Mouse (Mus musculus) liver, embryonic 14.5 days (tissue): ENCODE data around the gene Sez6l. TPM values are rescaled to one million over a fixed set of nuclear protein-coding genes. Genes with fewer than 3 reads are reported as not detected.
A peak's percentile ranks its signal among the peaks of the same experiment; 100 is the strongest.

Experiments used
- ATAC-seq: fragments of 200-750 bp; cut with Nextera tagmentation; 2 replicates; pipeline ENCODE4 v1.8.0; 2017; ENCODE audit warnings: moderate number of reproducible peaks, mild to moderate bottlenecking, moderate library complexity; ENCODE audit not compliant: insufficient read depth
- DNase-seq, 3 experiments: peaks; one replicate each; pipeline ENCODE4 v3.0.0-alpha.2; 2012 to 2013; ENCODE audit warnings: low read depth in 3 of 3, low spot score in 3 of 3
- H3K27ac ChIP-seq: fragments of 300-500 bp; sonication (generic); 2 replicates; pipeline ENCODE4 v1.5.1; 2014; ENCODE audit warnings: moderate library complexity, mild to moderate bottlenecking, control low read depth, inconsistent platforms
- H3K27me3 ChIP-seq: fragments of 300-500 bp; sonication (generic); 2 replicates; pipeline ENCODE4 v1.6.1; 2014; ENCODE audit warnings: mild to moderate bottlenecking, low read length, moderate library complexity; ENCODE audit not compliant: control insufficient read depth, insufficient read depth
- H3K36me3 ChIP-seq: fragments of 300-500 bp; sonication (generic); replicated peaks from 2 replicates; pipeline ENCODE4 v1.6.1; 2014; ENCODE audit warnings: low read depth; ENCODE audit not compliant: control insufficient read depth, insufficient read depth
- H3K4me1 ChIP-seq, 2 experiments: fragments of 200-500 bp in 1 of 2; fragments of 300-500 bp in 1 of 2; sonication (generic) in 1 of 2; replicated peaks; 2 replicates each; pipeline ENCODE4 v1.6.1; 2012 to 2014; ENCODE audit warnings: antibody characterized with exemption in 1 of 2, inconsistent platforms in 1 of 2, low read length in 1 of 2; ENCODE audit not compliant: control insufficient read depth in 2 of 2, insufficient read depth in 2 of 2
- H3K4me2 ChIP-seq: fragments of 300-500 bp; sonication (generic); 2 replicates; pipeline ENCODE4 v1.6.1; 2014; ENCODE audit warnings: low read depth, mild to moderate bottlenecking, control low read depth, moderate library complexity
- H3K4me3 ChIP-seq, 2 experiments: fragments of 200-500 bp in 1 of 2; fragments of 300-500 bp in 1 of 2; sonication (generic) in 1 of 2; 2 replicates each; pipeline ENCODE4 v1.5.1; 2012 to 2014; ENCODE audit warnings: low read depth in 2 of 2, low read length in 2 of 2, mild to moderate bottlenecking in 2 of 2, control low read depth in 1 of 2, inconsistent platforms in 1 of 2, moderate library complexity in 1 of 2; ENCODE audit not compliant: insufficient read depth in 1 of 2
- H3K9ac ChIP-seq: fragments of 300-500 bp; sonication (generic); replicated peaks from 2 replicates; pipeline ENCODE4 v1.6.1; 2014; ENCODE audit warnings: mild to moderate bottlenecking, control low read depth, moderate library complexity
- H3K9me3 ChIP-seq: fragments of 300-500 bp; sonication (generic); 2 replicates; pipeline ENCODE4 v1.6.1; 2016; ENCODE audit warnings: low read length, mixed read lengths; ENCODE audit not compliant: control insufficient read depth
- CTCF ChIP-seq: IDR thresholded peaks from 2 replicates; pipeline ENCODE4 v1.5.1; 2016; ENCODE audit warnings: antibody characterized with exemption, low read depth, control low read depth
- EP300 ChIP-seq: IDR thresholded peaks from 2 replicates; pipeline ENCODE4 v1.6.1; 2016; ENCODE audit warnings: antibody characterized with exemption, low read depth
- WGBS: fragments of 180-500 bp; shearing (Covaris S2); extraction: QIAGEN DNeasy Blood & Tissue Kit; methylation state at CpG from one replicate; pipeline ENCODE4 v1.1.7; 2014; ENCODE audit not compliant: insufficient replicate concordance; 5-methylcytosine and 5-hydroxymethylcytosine counted together
- polyA plus RNA-seq, 2 experiments: library from polyadenylated mRNA; depleted of rRNA in 1 of 2; stranded (reverse) in 1 of 2; unstranded in 1 of 2; fragments of >200 nt; fragmentation: Nextera tagmentation in 1 of 2; extraction: Ambion mirVana in 1 of 2; gene quantifications; 2 replicates each; pipeline versions ENCODE4 v1.2.1 to v1.2.3; 2012 to 2014

The Sez6l gene
- polyA plus RNA-seq, 2 experiments, result 0.03 TPM; not detected in 1

GRCm38 (mm10) chr5:112488101-112488776 lies 88.7 kb downstream of the Sez6l start:
- Histone ChIP-seq H3K9me3 (no peaks in the 10 kb centered on the region), H3K4me3 (no peak overlapping the region), H3K4me1 (peaks cover 0 to 12% of the 10 kb centered on the region in 2 experiments; a peak in 2 of 4 replicates), H3K9ac (no peak overlapping the region), H3K4me2 (0 out of 2 replicates have a peak overlapping the region, but pooled peaks have one; percentile 22), H3K27me3 (no peaks in the 10 kb centered on the region), H3K36me3 (no peaks in the 10 kb centered on the region), H3K27ac (peak overlapping the region; percentile 62)
- TF ChIP-seq EP300 (peak; percentile 36; the same call in 1 of the 2 replicates), CTCF (no peak)
- ATAC-seq (peak; percentile 86), DNase-seq (peak; percentile 12 to 37 (median 28))
- WGBS, result 40% methylated on average over 8 of the region's 8 CpGs

- TF ChIP-seq EP300 (no peak), CTCF (no peak)
- H3K9me3 ChIP-seq, result no peaks in the 10 kb centered on the region
- H3K4me2 ChIP-seq, result peak overlapping the region; percentile 22; the same call in 1 of the 2 replicates
- no peak overlapping the region for H3K4me3 ChIP-seq
- H3K4me1 ChIP-seq, result peaks cover 0 to 12% of the 10 kb centered on the region in 2 experiments; a peak in 2 of 4 replicates
- ATAC-seq (peak; percentile 59; the same call in 1 of the 2 replicates), DNase-seq (no peak)
- no peaks in the 10 kb centered on the region for H3K27me3 ChIP-seq
- no peak overlapping the region for H3K9ac ChIP-seq
- no peak overlapping the region; the same call in 1 of the 2 replicates for H3K27ac ChIP-seq
- no peaks in the 10 kb centered on the region for H3K36me3 ChIP-seq
- 66% methylated on average over 1 of the region's 1 CpGs for whole genome bisulfite sequencing
Measured at GRCm38 (mm10) chr5:112487504-112487903, 89.5 kb downstream of the Sez6l start.

GRCm38 (mm10) chr5:112486415-112486814 lies 90.6 kb downstream of the Sez6l start:
- Histone ChIP-seq H3K27ac (no peak overlapping the region), H3K9me3 (no peaks in the 10 kb centered on the region), H3K4me3 (no peak overlapping the region), H3K27me3 (no peaks in the 10 kb centered on the region), H3K4me2 (no peak overlapping the region), H3K9ac (no peak overlapping the region), H3K4me1 (peaks cover 0 to 12% of the 10 kb centered on the region in 2 experiments; a peak in 2 of 4 replicates), H3K36me3 (no peaks in the 10 kb centered on the region)
- ATAC-seq (no peak), DNase-seq (no peak)
- 35% methylated on average over 5 of the region's 5 CpGs for WGBS
- no peak for TF ChIP-seq CTCF
- TF ChIP-seq EP300, result no peak

GRCm38 (mm10) chr5:112484924-112485715 lies 91.9 kb downstream of the Sez6l start:
- Histone ChIP-seq H3K4me1 (peaks cover 0 to 12% of the 10 kb centered on the region in 2 experiments; a peak in 2 of 4 replicates), H3K4me3 (no peak overlapping the region), H3K4me2 (no peak overlapping the region), H3K27ac (no peak overlapping the region), H3K27me3 (no peaks in the 10 kb centered on the region), H3K9me3 (no peaks in the 10 kb centered on the region), H3K36me3 (no peaks in the 10 kb centered on the region), H3K9ac (no peak overlapping the region)
- DNase-seq (no peak), ATAC-seq (no peak)
- TF ChIP-seq EP300 (no peak), CTCF (no peak)
- WGBS, result 32% methylated on average over 13 of the region's 13 CpGs

GRCm38 (mm10) chr5:112483030-112483429 lies 94.0 kb downstream of the Sez6l start:
- no peak for ATAC-seq
- Histone ChIP-seq H3K27me3 (no peaks in the 10 kb centered on the region), H3K4me2 (no peak overlapping the region)

More at GRCm38 (mm10) chr5:112483030-112483429, 94.0 kb downstream of the Sez6l start:
- no peaks in the 10 kb centered on the region for H3K36me3 ChIP-seq
- H3K27ac ChIP-seq, result no peak overlapping the region
- 37% methylated on average over 8 of the region's 8 CpGs for WGBS
- peaks cover 0 to 12% of the 10 kb centered on the region in 2 experiments; a peak in 2 of 4 replicates for H3K4me1 ChIP-seq
- no peak overlapping the region for H3K4me3 ChIP-seq
- no peaks in the 10 kb centered on the region for H3K9me3 ChIP-seq
- H3K9ac ChIP-seq, result no peak overlapping the region
- DNase-seq, result no peak
- TF ChIP-seq EP300, result no peak
- no peak for TF ChIP-seq CTCF
